Mouse (Mus musculus) G1E (cell line): ENCODE results near the gene Olfr73.

Experiments
- CTCF ChIP-seq: IDR thresholded peaks from 2 replicates; pipeline ENCODE4 v1.5.1; 2012; ENCODE audit warnings: low read depth, low read length, inconsistent platforms, mixed read lengths
- GATA1 ChIP-seq: IDR thresholded peaks from 2 replicates; pipeline ENCODE4 v1.6.1; 2012; ENCODE audit warnings: borderline replicate concordance, low read length, inconsistent platforms, mixed read lengths
- POLR2AphosphoS5 ChIP-seq: IDR thresholded peaks from 2 replicates; pipeline ENCODE4 v1.6.1; 2012; ENCODE audit warnings: low read depth, low read length, inconsistent platforms; ENCODE audit not compliant: insufficient replicate concordance
- TAL1 ChIP-seq: conservative IDR thresholded peaks from 2 replicates; pipeline ENCODE4 v1.6.1; 2012; ENCODE audit warnings: low read depth, low read length, inconsistent platforms, mixed read lengths

DNA sequence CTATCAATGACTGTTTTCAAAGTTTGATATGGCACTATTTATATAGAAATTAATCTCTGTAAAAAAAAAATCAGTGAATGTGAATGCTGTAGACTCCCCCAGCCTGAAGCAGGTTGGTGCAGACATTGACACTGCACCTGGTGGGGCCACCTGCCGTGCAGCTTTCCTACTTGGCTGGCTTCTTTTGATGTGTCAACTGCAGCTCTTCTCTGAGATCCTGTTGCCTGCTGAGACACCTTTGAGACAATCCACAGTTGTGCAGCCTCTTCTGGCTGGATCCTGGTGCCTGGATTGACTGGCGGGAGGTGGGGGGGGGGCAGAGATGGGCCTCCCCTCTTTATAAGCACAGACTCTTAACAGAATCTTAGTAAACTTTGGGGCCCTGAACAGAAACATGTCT lies 26.1 kb upstream of the Olfr73 start:
- TF ChIP-seq CTCF (no peak), GATA1 (no peak), TAL1 (no peak), POLR2AphosphoS5 (no peak)
